8 mouse cellular contexts compared by ENCODE assay signal in the genomic region with DNA sequence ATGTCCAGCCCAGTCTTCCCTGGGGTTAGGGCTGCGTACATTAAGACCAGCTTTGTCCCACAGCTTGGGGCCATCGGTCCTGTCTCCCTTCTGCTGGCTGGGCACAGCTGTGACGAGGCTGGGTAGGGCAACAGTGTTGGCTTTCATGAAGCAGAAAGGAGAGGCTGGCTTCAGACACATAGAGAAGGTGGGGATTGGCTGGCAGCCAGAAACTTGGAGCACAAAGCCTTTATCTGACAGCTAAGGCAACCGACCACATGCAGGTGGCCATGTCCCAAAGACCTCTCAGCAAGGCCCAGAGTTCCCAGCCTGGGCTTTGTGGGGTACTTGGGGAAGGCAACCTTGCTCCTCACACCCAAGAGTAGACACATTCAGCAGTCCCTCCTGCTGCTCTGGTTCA. TPM values are rescaled to one million over a fixed set of nuclear protein-coding genes. Genes with fewer than 3 reads are reported as not detected.
DNase-seq lines count a peak whose midpoint lies in the region; ATAC-seq and TF ChIP-seq lines count a peak whose summit lies in the region.

No protein-coding gene starts in this region.

- no peak overlapping the region for H3K9ac ChIP-seq in intestine, embryonic 15.5 days
- H3K9ac ChIP-seq in intestine, postnatal 0 days (ENCODE audit: low read depth, low read length), result no peak overlapping the region
- no peak overlapping the region for H3K9ac ChIP-seq in stomach, embryonic 16.5 days (ENCODE audit: low read length)

- WGBS in intestine, embryonic 15.5 days, result 70% methylated on average over 4 of the region's 4 CpGs
- 69% methylated on average over 4 of the region's 4 CpGs for WGBS in intestine, postnatal 0 days
- WGBS in bone marrow, adult 2 months, result 51% methylated on average over 4 of the region's 4 CpGs
- WGBS in stomach, embryonic 16.5 days, result 57% methylated on average over 4 of the region's 4 CpGs

- H3K4me2 ChIP-seq in intestine, embryonic 15.5 days (replicated peaks), result no peak overlapping the region
- no peak overlapping the region for H3K4me2 ChIP-seq in intestine, postnatal 0 days (replicated peaks; ENCODE audit: low read depth)
- H3K4me2 ChIP-seq in stomach, embryonic 16.5 days (ENCODE audit: low read depth, low read length), result no peak overlapping the region

- H3K9me3 ChIP-seq in intestine, embryonic 15.5 days, result no peaks in the 10 kb centered on the region
- H3K9me3 ChIP-seq in intestine, postnatal 0 days (ENCODE audit: control insufficient read depth), result no peaks in the 10 kb centered on the region
- no peaks in the 10 kb centered on the region for H3K9me3 ChIP-seq in stomach, embryonic 16.5 days (replicated peaks; ENCODE audit: control insufficient read depth, low read length)

- DNase-seq in A20 (ENCODE audit: low read depth, low spot score), result peak; percentile 82
- no peak for DNase-seq in T-cell, adult 2 months (ENCODE audit: low spot score)
- DNase-seq in spleen, adult 18-20 months, result no peak

- H3K36me3 ChIP-seq in intestine, embryonic 15.5 days, result peaks cover 64% of the 10 kb centered on the region
- peaks cover 67% of the 10 kb centered on the region for H3K36me3 ChIP-seq in intestine, postnatal 0 days (ENCODE audit: control insufficient read depth, insufficient read depth)
- H3K36me3 ChIP-seq in stomach, embryonic 16.5 days (ENCODE audit: control insufficient read depth, insufficient read depth, low read length), result peaks cover 39% of the 10 kb centered on the region

- no peak overlapping the region for H3K27ac ChIP-seq in intestine, embryonic 15.5 days
- H3K27ac ChIP-seq in intestine, postnatal 0 days (ENCODE audit: low read depth, low read length), result no peak overlapping the region
- H3K27ac ChIP-seq in bone marrow, adult 2 months (ENCODE audit: control insufficient read depth, insufficient read depth, low read depth, low read length, poor library complexity), result peak overlapping the region; percentile 52
- H3K27ac ChIP-seq in stomach, embryonic 16.5 days (ENCODE audit: low read length), result no peak overlapping the region; the same call in 1 of the 2 replicates

- peak; percentile 46; the same call in 1 of the 2 replicates for ATAC-seq in intestine, embryonic 15.5 days
- no peak for ATAC-seq in intestine, postnatal 0 days
- ATAC-seq in hematopoietic stem cell, adult 5-6 weeks (replicated peaks in 1 of 2; ENCODE audit: insufficient read depth in 1 of 2, low FRiP score in 2 of 2, low TSS enrichment in 1 of 2, low read depth in 1 of 2, poor library complexity in 2 of 2, severe bottlenecking in 2 of 2), result peak; percentile 21 to 40; a peak in 1 of 4 replicates
- peak; percentile 77 for ATAC-seq in stomach, embryonic 16.5 days (ENCODE audit: insufficient read depth, low FRiP score)

- no peak for TF ChIP-seq CTCF in intestine, postnatal 0 days (IDR thresholded peaks at IDR 0.05; ENCODE audit: low read depth)
- no peak for TF ChIP-seq CTCF in bone marrow, adult 2 months (IDR thresholded peaks at IDR 0.05; ENCODE audit: control insufficient read depth, insufficient read depth, low read length)

- TF ChIP-seq POLR2A in bone marrow, adult 2 months (IDR thresholded peaks at IDR 0.05; ENCODE audit: borderline replicate concordance, control insufficient read depth, low read depth, low read length), result 0 out of 2 replicates have a peak, but pooled peaks have one; percentile 13

- H3K27me3 ChIP-seq in intestine, embryonic 15.5 days (replicated peaks), result no peaks in the 10 kb centered on the region
- no peaks in the 10 kb centered on the region for H3K27me3 ChIP-seq in intestine, postnatal 0 days (replicated peaks; ENCODE audit: control insufficient read depth, insufficient read depth, low read length)
- no peaks in the 10 kb centered on the region for H3K27me3 ChIP-seq in stomach, embryonic 16.5 days (ENCODE audit: control insufficient read depth, insufficient read depth, low read length)

- no peak overlapping the region for H3K4me3 ChIP-seq in intestine, embryonic 15.5 days (replicated peaks)
- H3K4me3 ChIP-seq in intestine, postnatal 0 days (ENCODE audit: low read depth, low read length), result no peak overlapping the region
- no peak overlapping the region for H3K4me3 ChIP-seq in bone marrow, adult 2 months (replicated peaks; ENCODE audit: control insufficient read depth, low read depth, low read length)
- no peak overlapping the region for H3K4me3 ChIP-seq in stomach, embryonic 16.5 days (replicated peaks; ENCODE audit: low read length)

- no peaks in the 10 kb centered on the region for H3K4me1 ChIP-seq in intestine, embryonic 15.5 days (replicated peaks)
- no peaks in the 10 kb centered on the region for H3K4me1 ChIP-seq in intestine, postnatal 0 days (replicated peaks; ENCODE audit: control insufficient read depth, insufficient read depth, low read length)
- peaks cover 5% of the 10 kb centered on the region for H3K4me1 ChIP-seq in bone marrow, adult 2 months (ENCODE audit: control insufficient read depth, insufficient read depth, low read length)
- 0 out of 2 replicates have a peak, but pooled peaks cover 4% of the 10 kb centered on the region for H3K4me1 ChIP-seq in stomach, embryonic 16.5 days (ENCODE audit: control insufficient read depth, insufficient read depth, low read length)

RNA-seq across cellular contexts. Expression of a gene that starts 7.1 kb away (rescaled TPM):
- polyA plus RNA-seq in intestine, embryonic 15.5 days (2015; fragmentation: Nextera tagmentation; extraction: Ambion mirVana), result 32.1 and 34.4 TPM in 2 replicates
- 15.6 and 16.3 TPM in 2 replicates for polyA plus RNA-seq in intestine, postnatal 0 days (2015; fragmentation: Nextera tagmentation; extraction: Ambion mirVana)
- polyA plus RNA-seq in bone marrow, adult 2 months (2011; ENCODE audit: insufficient read depth, insufficient read length, low replicate concordance, missing spikeins), result 25.0 and 35.7 TPM in 2 replicates
- total RNA-seq in hematopoietic stem cell, adult 5-6 weeks (2017), result 26.4 and 27.5 TPM in 2 replicates
- polyA plus RNA-seq in stomach, embryonic 16.5 days (2015; fragmentation: Nextera tagmentation; extraction: Ambion mirVana), result 38.9 and 40.6 TPM in 2 replicates

RNA-seq across cellular contexts. Expression of a gene that starts 36.3 kb away (rescaled TPM):
- polyA plus RNA-seq in intestine, embryonic 15.5 days (2015; fragmentation: Nextera tagmentation; extraction: Ambion mirVana), result 0.19 and 0.20 TPM in 2 replicates
- polyA plus RNA-seq in intestine, postnatal 0 days (2015; fragmentation: Nextera tagmentation; extraction: Ambion mirVana), result 0.18 and 0.22 TPM in 2 replicates
- 0.35 TPM in 1 of 2 replicates, not detected in the other for polyA plus RNA-seq in bone marrow, adult 2 months (2011; ENCODE audit: insufficient read depth, insufficient read length, low replicate concordance, missing spikeins)
- total RNA-seq in hematopoietic stem cell, adult 5-6 weeks (2017), result 0.31 TPM in 1 of 2 replicates, not detected in the other
- 0.40 and 0.60 TPM in 2 replicates for polyA plus RNA-seq in stomach, embryonic 16.5 days (2015; fragmentation: Nextera tagmentation; extraction: Ambion mirVana)

RNA-seq across cellular contexts. Expression of a gene that starts 37.3 kb away (rescaled TPM):
- 57.6 and 65.0 TPM in 2 replicates for polyA plus RNA-seq in intestine, embryonic 15.5 days (2015; fragmentation: Nextera tagmentation; extraction: Ambion mirVana)
- polyA plus RNA-seq in intestine, postnatal 0 days (2015; fragmentation: Nextera tagmentation; extraction: Ambion mirVana), result 52.2 and 55.7 TPM in 2 replicates
- 7.5 and 13.1 TPM in 2 replicates for polyA plus RNA-seq in bone marrow, adult 2 months (2011; ENCODE audit: insufficient read depth, insufficient read length, low replicate concordance, missing spikeins)
- total RNA-seq in hematopoietic stem cell, adult 5-6 weeks (2017), result 6.9 and 10.7 TPM in 2 replicates
- polyA plus RNA-seq in stomach, embryonic 16.5 days (2015; fragmentation: Nextera tagmentation; extraction: Ambion mirVana), result 60.7 and 67.1 TPM in 2 replicates

RNA-seq across cellular contexts. Expression of a gene that starts 38.2 kb away (rescaled TPM):
- 188 TPM in 2 replicates for polyA plus RNA-seq in intestine, embryonic 15.5 days (2015; fragmentation: Nextera tagmentation; extraction: Ambion mirVana)
- 72.9 and 80.2 TPM in 2 replicates for polyA plus RNA-seq in intestine, postnatal 0 days (2015; fragmentation: Nextera tagmentation; extraction: Ambion mirVana)
- polyA plus RNA-seq in bone marrow, adult 2 months (2011; ENCODE audit: insufficient read depth, insufficient read length, low replicate concordance, missing spikeins), result 603 and 838 TPM in 2 replicates
- 129 and 135 TPM in 2 replicates for total RNA-seq in hematopoietic stem cell, adult 5-6 weeks (2017)
- 209 and 214 TPM in 2 replicates for polyA plus RNA-seq in stomach, embryonic 16.5 days (2015; fragmentation: Nextera tagmentation; extraction: Ambion mirVana)

RNA-seq across cellular contexts. Expression of a gene that starts 54.0 kb away (rescaled TPM):
- polyA plus RNA-seq in intestine, embryonic 15.5 days (2015; fragmentation: Nextera tagmentation; extraction: Ambion mirVana), result 146 and 153 TPM in 2 replicates
- 29.3 and 29.5 TPM in 2 replicates for polyA plus RNA-seq in intestine, postnatal 0 days (2015; fragmentation: Nextera tagmentation; extraction: Ambion mirVana)
- polyA plus RNA-seq in bone marrow, adult 2 months (2011; ENCODE audit: insufficient read depth, insufficient read length, low replicate concordance, missing spikeins), result 12.8 and 31.2 TPM in 2 replicates
- total RNA-seq in hematopoietic stem cell, adult 5-6 weeks (2017), result 91.6 and 97.6 TPM in 2 replicates
- polyA plus RNA-seq in stomach, embryonic 16.5 days (2015; fragmentation: Nextera tagmentation; extraction: Ambion mirVana), result 178 and 192 TPM in 2 replicates
